Mouse (Mus musculus) thymus, postnatal 10 days (tissue): ENCODE measurements at regions not wholly inside any gene's neighbourhood (a gene's known extent, or its start where the extent isn't known, plus 50 kb on each side); places are given as distances from the start of the nearest gene placed in this dataset.

Experiments
- DNase-seq, 2 experiments: peaks; one replicate each; pipeline ENCODE4 v3.0.0; 2021; ENCODE audit warnings: low spot score in 2 of 2

DNA sequence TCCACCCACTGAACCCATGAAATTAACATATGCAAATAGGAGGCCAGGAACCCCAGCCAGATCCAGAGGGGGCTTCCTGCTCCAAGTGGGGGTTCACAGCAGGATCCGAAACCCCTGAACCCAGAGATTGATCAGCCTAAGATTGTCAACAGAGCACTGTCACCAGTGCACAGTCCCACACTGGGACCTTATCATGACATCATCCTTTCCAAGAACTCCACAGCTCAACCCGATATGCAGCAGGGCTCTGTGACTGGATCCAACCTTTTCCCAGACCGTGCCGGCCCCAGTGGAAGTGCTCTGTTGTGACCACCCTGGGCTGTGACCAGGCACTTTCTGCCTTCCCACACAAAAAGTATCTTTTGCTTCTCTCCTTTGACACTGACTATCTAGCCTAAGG is 57.7 kb upstream of the Dio3 start:
- DNase-seq = no peak

DNA sequence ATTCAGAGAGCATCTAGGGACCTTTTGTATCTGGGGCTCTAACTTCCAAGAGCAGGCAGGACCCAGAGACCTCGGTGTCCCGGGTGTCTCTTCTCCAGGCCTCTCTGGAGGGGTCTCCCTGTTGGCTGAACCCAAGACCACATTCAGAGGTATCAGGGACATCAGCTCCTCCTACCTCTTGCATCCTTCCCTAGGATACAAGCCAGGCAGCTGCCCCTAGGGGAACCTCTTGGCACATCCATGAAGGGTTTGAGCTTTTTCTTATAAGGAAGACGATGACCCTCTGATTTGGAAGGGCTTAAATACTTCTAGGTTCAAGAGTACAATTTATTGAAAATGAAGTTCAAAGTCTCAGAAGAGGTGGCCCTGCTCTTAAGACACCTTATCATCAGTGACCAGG is 57.2 kb upstream of the Dio3 start:
- DNase-seq = no peak

DNA sequence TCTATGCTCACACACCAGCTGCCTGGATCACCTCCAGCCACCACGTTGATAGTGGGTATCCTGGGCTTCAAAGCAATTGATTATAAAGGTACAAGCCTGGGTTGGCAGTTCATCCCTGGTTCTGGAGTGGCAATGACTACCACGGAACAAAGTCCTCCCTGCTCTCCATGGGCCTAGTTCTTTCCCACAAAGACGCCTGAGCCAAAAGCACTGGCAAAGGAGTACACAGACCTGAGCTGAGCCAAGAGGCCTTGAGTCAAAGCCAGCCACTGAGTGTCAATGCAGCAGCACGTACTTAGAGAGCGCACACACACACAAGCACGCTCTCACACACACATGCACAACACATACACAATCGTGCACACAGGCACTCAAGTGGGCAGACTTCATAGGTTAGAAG is 54.6 kb upstream of the Dio3 start:
- no peak for DNase-seq

DNA sequence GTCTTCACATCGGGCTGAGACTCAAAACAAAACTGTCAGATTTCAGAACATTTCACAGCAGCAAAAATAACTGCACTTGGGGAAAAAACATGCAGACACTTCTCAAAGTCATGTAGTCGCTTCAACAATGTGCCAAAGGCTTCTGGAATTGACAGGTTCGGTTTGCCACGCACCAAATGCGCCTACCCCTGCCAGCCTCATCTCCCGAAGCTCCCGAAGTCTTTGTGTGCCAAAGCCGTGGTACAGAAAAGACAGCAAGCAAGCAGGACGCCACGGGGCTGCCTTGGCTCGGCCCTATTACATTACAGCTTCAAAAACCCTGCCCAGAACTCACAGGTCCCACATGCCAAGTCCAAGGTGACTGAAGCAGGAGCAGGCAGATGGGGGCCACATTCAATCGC is 50.9 kb upstream of the Dio3 start:
- no peak for DNase-seq
